Mouse (Mus musculus) olfactory bulb, adult 2 months (tissue): ENCODE results near the gene Zfp981.
"Not testable (repeated sequence)": the region's sequence is repeated elsewhere in the genome, so short reads cannot be mapped to it uniquely, and the experiment has no call there.

Experiments
- CTCF ChIP-seq: fragments of 200-500 bp; IDR thresholded peaks from 2 replicates; pipeline ENCODE4 v1.5.1; 2012; ENCODE audit warnings: low read depth, mild to moderate bottlenecking, low read length, moderate library complexity; ENCODE audit not compliant: insufficient read depth
- POLR2A ChIP-seq: fragments of 200-500 bp; IDR thresholded peaks from 2 replicates; pipeline ENCODE4 v1.6.1; 2012; ENCODE audit warnings: mild to moderate bottlenecking, low read depth, low read length, moderate library complexity; ENCODE audit not compliant: insufficient read depth

DNA sequence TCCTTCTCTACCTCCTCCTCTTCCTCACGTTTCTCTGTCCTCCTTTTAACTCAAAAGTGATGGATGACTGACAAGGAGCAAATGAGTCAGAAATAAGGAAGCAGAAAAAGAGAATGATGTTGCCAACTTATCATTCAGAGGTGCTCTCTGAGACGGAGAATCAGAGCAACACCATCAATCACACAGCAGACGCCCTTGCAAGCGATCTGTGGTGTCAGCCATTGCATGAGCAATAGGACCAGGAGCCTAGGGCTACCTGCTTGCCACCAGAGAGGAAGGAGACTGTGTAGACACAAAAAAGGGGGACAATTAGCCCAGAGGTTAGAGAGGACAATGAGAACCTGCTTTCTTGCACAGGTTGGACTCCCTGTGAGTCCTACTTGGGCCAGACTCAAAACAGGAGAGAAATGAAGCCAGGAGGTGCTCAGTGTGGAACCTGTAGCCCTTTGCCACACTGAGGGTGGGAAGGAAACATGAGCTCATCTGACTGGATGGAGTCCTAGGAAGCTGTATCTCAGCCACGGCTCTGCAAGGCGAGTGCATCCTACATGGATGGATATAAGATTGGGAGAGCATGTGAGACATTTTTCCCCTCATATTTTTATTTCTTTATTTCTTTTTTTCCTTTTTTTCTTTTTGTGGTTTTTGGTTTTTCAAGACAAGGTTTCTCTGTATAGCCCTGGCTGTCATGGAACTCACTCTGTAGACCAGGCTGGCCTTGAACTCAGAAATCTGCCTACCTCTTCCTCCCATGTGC lies 16.5 kb upstream of the Zfp981 start:
- TF ChIP-seq CTCF, POLR2A: not testable (repeated sequence)
